Mouse (Mus musculus) G1E-ER4 (cell line): Measurements from ENCODE around the gene BC029722. TPM values are rescaled to one million over a fixed set of nuclear protein-coding genes. Genes with fewer than 3 reads are reported as not detected.

ENCODE experiments used
- GATA1 ChIP-seq: IDR thresholded peaks from one replicate; pipeline ENCODE4 v1.8.0; 2012; ENCODE audit warnings: low read length, inconsistent platforms
- polyA plus RNA-seq: library from polyadenylated mRNA; stranded (reverse); fragments of >175 nt; gene quantifications from 2 replicates; pipeline ENCODE4 v1.2.3, GENCODE M21; 2012

BC029722 gene
- polyA plus RNA-seq, 1 experiment: 52.9 TPM

- no peak for TF ChIP-seq GATA1
Measured at GRCm38 (mm10) chr2:155774927-155775684, 44.1 kb downstream of the BC029722 start, which contains the start of gene Mmp24. Mmp24 (plus strand) TSS chr2:155775342.

GRCm38 (mm10) chr2:155774261-155774926 lies 44.8 kb downstream of the BC029722 start:
- TF ChIP-seq GATA1: no peak

- no peak for TF ChIP-seq GATA1
Measured at GRCm38 (mm10) chr2:155773664-155774063, 45.6 kb downstream of the BC029722 start.

Other genes with a start within 250 kb of the BC029722 start
- 17.3 and 20.9 TPM in 2 replicates for gene Gss, start 226.6 kb downstream of the BC029722 start, polyA plus RNA-seq
- gene Myh7b, start 208.2 kb downstream of the BC029722 start, polyA plus RNA-seq: 4.0 and 6.5 TPM in 2 replicates
- gene Trpc4ap, start 127.0 kb downstream of the BC029722 start, polyA plus RNA-seq: 87.8 and 94.0 TPM in 2 replicates
- 36.5 and 44.1 TPM in 2 replicates for gene Edem2, start 90.0 kb downstream of the BC029722 start, polyA plus RNA-seq
- not detected in 2 replicates for gene Gm17581, start 83.6 kb downstream of the BC029722 start, polyA plus RNA-seq
- gene Procr, start 68.3 kb downstream of the BC029722 start, polyA plus RNA-seq: 0.06 and 0.15 TPM in 2 replicates
- not detected in 2 replicates for gene Mmp24, start 44.1 kb downstream of the BC029722 start, polyA plus RNA-seq
- gene Eif6, start 7.5 kb upstream of the BC029722 start, polyA plus RNA-seq: 372 and 373 TPM in 2 replicates
- not detected in 2 replicates for gene Fam83c, start 15.4 kb upstream of the BC029722 start, polyA plus RNA-seq
- 4.2 and 4.5 TPM in 2 replicates for gene Uqcc1, start 110.9 kb upstream of the BC029722 start, polyA plus RNA-seq
- gene Gm15557, start 121.3 kb upstream of the BC029722 start, polyA plus RNA-seq: not detected in 2 replicates
- not detected in 2 replicates for gene Gdf5, start 125.9 kb upstream of the BC029722 start, polyA plus RNA-seq
- gene Cep250, start 137.0 kb upstream of the BC029722 start, polyA plus RNA-seq: 22.1 and 23.5 TPM in 2 replicates
- gene 6430550D23Rik, start 188.6 kb upstream of the BC029722 start, polyA plus RNA-seq: 0.06 and 0.23 TPM in 2 replicates
- 66.7 and 75.7 TPM in 2 replicates for gene Ergic3, start 188.6 kb upstream of the BC029722 start, polyA plus RNA-seq
- not detected in 2 replicates for gene Fer1l4, start 233.5 kb upstream of the BC029722 start, polyA plus RNA-seq
- gene Spag4, start 245.7 kb upstream of the BC029722 start, polyA plus RNA-seq: 1.7 and 2.2 TPM in 2 replicates